Mouse (Mus musculus): ENCODE results near the gene Dgki. TPM values are rescaled to one million over a fixed set of nuclear protein-coding genes. Genes with fewer than 3 reads are reported as not detected.
A peak's percentile ranks its signal among the peaks of the same experiment; 100 is the strongest.

Gene Dgki
- polyA plus RNA-seq, 1 experiment from 2014 or later, result 1.0 TPM

GRCm38 (mm10) chr6:36929781-36930180 lies 370.2 kb downstream of the Dgki start:
- H3K4me3 ChIP-seq, result no peak overlapping the region
- H3K36me3 ChIP-seq (replicated peaks), result no peaks in the 10 kb centered on the region
- peaks cover 4% of the 10 kb centered on the region; the same call in 1 of the 2 replicates for H3K4me1 ChIP-seq
- H3K27ac ChIP-seq, result no peak overlapping the region
- no peaks in the 10 kb centered on the region for H3K9me3 ChIP-seq
- no peak for DNase-seq (ENCODE audit: extremely low spot score, low spot score)
- no peaks in the 10 kb centered on the region for H3K27me3 ChIP-seq (ENCODE audit: poor library complexity, severe bottlenecking)
- WGBS, result 88% methylated on average over 2 of the region's 2 CpGs

- 88% methylated on average over 4 of the region's 4 CpGs for WGBS
- Histone ChIP-seq H3K36me3 (replicated peaks) (no peaks in the 10 kb centered on the region), H3K27me3 (ENCODE audit: poor library complexity, severe bottlenecking) (no peaks in the 10 kb centered on the region)
Observed at GRCm38 (mm10) chr6:36926455-36926854, 373.5 kb downstream of the Dgki start.

GRCm38 (mm10) chr6:36922006-36922405 lies 378.0 kb downstream of the Dgki start:
- WGBS, result 90% methylated on average over 4 of the region's 4 CpGs
- H3K4me3 ChIP-seq, result no peak overlapping the region

More at GRCm38 (mm10) chr6:36926455-36926854, 373.5 kb downstream of the Dgki start:
- Histone ChIP-seq H3K9me3 (no peaks in the 10 kb centered on the region), H3K4me3 (no peak overlapping the region), H3K27ac (no peak overlapping the region), H3K4me1 (peaks cover 4% of the 10 kb centered on the region; the same call in 1 of the 2 replicates)
- no peak for DNase-seq (ENCODE audit: extremely low spot score, low spot score)

GRCm38 (mm10) chr6:36911586-36911985 lies 388.4 kb downstream of the Dgki start:
- peaks cover 8% of the 10 kb centered on the region; the same call in 1 of the 2 replicates for H3K27me3 ChIP-seq (ENCODE audit: poor library complexity, severe bottlenecking)
- peaks cover 19% of the 10 kb centered on the region for H3K4me1 ChIP-seq
- no peaks in the 10 kb centered on the region for H3K9me3 ChIP-seq
- 39% methylated on average over 6 of the region's 6 CpGs for WGBS
- H3K27ac ChIP-seq, result no peak overlapping the region
- no peaks in the 10 kb centered on the region for H3K36me3 ChIP-seq (replicated peaks)
- DNase-seq (ENCODE audit: extremely low spot score, low spot score), result no peak
- H3K4me3 ChIP-seq, result no peak overlapping the region

More at GRCm38 (mm10) chr6:36922006-36922405, 378.0 kb downstream of the Dgki start:
- H3K27me3 ChIP-seq (ENCODE audit: poor library complexity, severe bottlenecking), result no peaks in the 10 kb centered on the region
- H3K4me1 ChIP-seq, result no peaks in the 10 kb centered on the region
- H3K27ac ChIP-seq, result no peak overlapping the region
- DNase-seq (ENCODE audit: extremely low spot score, low spot score), result no peak
- H3K9me3 ChIP-seq, result no peaks in the 10 kb centered on the region
- H3K36me3 ChIP-seq (replicated peaks), result no peaks in the 10 kb centered on the region

- WGBS, result 92% methylated on average over 3 of the region's 3 CpGs
- Histone ChIP-seq H3K36me3 (replicated peaks) (no peaks in the 10 kb centered on the region), H3K27ac (no peak overlapping the region), H3K9me3 (no peaks in the 10 kb centered on the region), H3K4me1 (peaks cover 37% of the 10 kb centered on the region), H3K4me3 (no peak overlapping the region), H3K27me3 (ENCODE audit: poor library complexity, severe bottlenecking) (peaks cover 21% of the 10 kb centered on the region)
- no peak for DNase-seq (ENCODE audit: extremely low spot score, low spot score)
Observed at GRCm38 (mm10) chr6:36907191-36907590, 392.8 kb downstream of the Dgki start.

- no peak overlapping the region for H3K27ac ChIP-seq
- no peak overlapping the region for H3K4me3 ChIP-seq
- DNase-seq (ENCODE audit: extremely low spot score, low spot score), result no peak
- H3K27me3 ChIP-seq (ENCODE audit: poor library complexity, severe bottlenecking), result peaks cover 24% of the 10 kb centered on the region
- no peaks in the 10 kb centered on the region for H3K36me3 ChIP-seq (replicated peaks)
- H3K9me3 ChIP-seq, result no peaks in the 10 kb centered on the region
- 88% methylated on average over 3 of the region's 3 CpGs for WGBS
- peaks cover 27% of the 10 kb centered on the region for H3K4me1 ChIP-seq
Observed at GRCm38 (mm10) chr6:36905965-36906364, 394.0 kb downstream of the Dgki start.

- H3K4me1 ChIP-seq, result peaks cover 23% of the 10 kb centered on the region
- DNase-seq (ENCODE audit: extremely low spot score, low spot score), result no peak
- peaks cover 30% of the 10 kb centered on the region for H3K27me3 ChIP-seq (ENCODE audit: poor library complexity, severe bottlenecking)
- H3K9me3 ChIP-seq, result no peaks in the 10 kb centered on the region
- no peaks in the 10 kb centered on the region for H3K36me3 ChIP-seq (replicated peaks)
- 88% methylated on average over 5 of the region's 5 CpGs for WGBS
- H3K4me3 ChIP-seq, result no peak overlapping the region
- no peak overlapping the region for H3K27ac ChIP-seq
Observed at GRCm38 (mm10) chr6:36904911-36905310, 395.1 kb downstream of the Dgki start.

- H3K4me1 ChIP-seq, result peaks cover 33% of the 10 kb centered on the region
- H3K4me3 ChIP-seq, result no peak overlapping the region
- 24% methylated on average over 5 of the region's 5 CpGs for WGBS
- no peak overlapping the region for H3K27ac ChIP-seq
- H3K36me3 ChIP-seq (replicated peaks), result no peaks in the 10 kb centered on the region
- no peak for DNase-seq (ENCODE audit: extremely low spot score, low spot score)
- H3K9me3 ChIP-seq, result no peaks in the 10 kb centered on the region
- H3K27me3 ChIP-seq (ENCODE audit: poor library complexity, severe bottlenecking), result peaks cover 30% of the 10 kb centered on the region
Observed at GRCm38 (mm10) chr6:36903821-36904220, 396.2 kb downstream of the Dgki start.

GRCm38 (mm10) chr6:36903159-36903794 lies 396.7 kb downstream of the Dgki start:
- peak overlapping the region; percentile 64; the same call in 1 of the 2 replicates for H3K27ac ChIP-seq

GRCm38 (mm10) chr6:36899872-36900271 lies 400.1 kb downstream of the Dgki start:
- Histone ChIP-seq H3K27me3 (ENCODE audit: poor library complexity, severe bottlenecking) (peaks cover 39% of the 10 kb centered on the region), H3K36me3 (replicated peaks) (no peaks in the 10 kb centered on the region), H3K4me3 (no peak overlapping the region), H3K27ac (no peak overlapping the region), H3K9me3 (no peaks in the 10 kb centered on the region), H3K4me1 (peaks cover 33% of the 10 kb centered on the region)
- DNase-seq (ENCODE audit: extremely low spot score, low spot score), result no peak
- 72% methylated on average over 4 of the region's 4 CpGs for WGBS

More at GRCm38 (mm10) chr6:36903159-36903794, 396.7 kb downstream of the Dgki start:
- peaks cover 33% of the 10 kb centered on the region for H3K4me1 ChIP-seq
- WGBS, result 9% methylated on average over 8 of the region's 8 CpGs
- peaks cover 35% of the 10 kb centered on the region for H3K27me3 ChIP-seq (ENCODE audit: poor library complexity, severe bottlenecking)
- no peaks in the 10 kb centered on the region for H3K36me3 ChIP-seq (replicated peaks)
- H3K9me3 ChIP-seq, result no peaks in the 10 kb centered on the region
- no peak overlapping the region for H3K4me3 ChIP-seq
- peak; percentile 18 for DNase-seq (ENCODE audit: extremely low spot score, low spot score)

GRCm38 (mm10) chr6:36898412-36898811 lies 401.6 kb downstream of the Dgki start:
- H3K4me1 ChIP-seq, result peaks cover 23% of the 10 kb centered on the region
- H3K27ac ChIP-seq, result no peak overlapping the region
- no peak overlapping the region for H3K4me3 ChIP-seq
- DNase-seq (ENCODE audit: extremely low spot score, low spot score), result no peak
- 88% methylated on average over 6 of the region's 6 CpGs for WGBS
- H3K27me3 ChIP-seq (ENCODE audit: poor library complexity, severe bottlenecking), result peaks cover 36% of the 10 kb centered on the region
- no peaks in the 10 kb centered on the region for H3K36me3 ChIP-seq (replicated peaks)
- H3K9me3 ChIP-seq, result no peaks in the 10 kb centered on the region

- DNase-seq (ENCODE audit: extremely low spot score, low spot score), result no peak
- Histone ChIP-seq H3K27ac (no peak overlapping the region), H3K4me1 (peaks cover 16% of the 10 kb centered on the region), H3K4me3 (no peak overlapping the region), H3K36me3 (replicated peaks) (no peaks in the 10 kb centered on the region), H3K9me3 (no peaks in the 10 kb centered on the region), H3K27me3 (ENCODE audit: poor library complexity, severe bottlenecking) (peaks cover 39% of the 10 kb centered on the region)
- WGBS, result 77% methylated on average over 3 of the region's 3 CpGs
Observed at GRCm38 (mm10) chr6:36897616-36898149, 402.3 kb downstream of the Dgki start.

GRCm38 (mm10) chr6:36896656-36897055 lies 403.3 kb downstream of the Dgki start:
- Histone ChIP-seq H3K4me3 (no peak overlapping the region), H3K36me3 (replicated peaks) (no peaks in the 10 kb centered on the region), H3K4me1 (peaks cover 10% of the 10 kb centered on the region), H3K27ac (no peak overlapping the region), H3K9me3 (no peaks in the 10 kb centered on the region), H3K27me3 (ENCODE audit: poor library complexity, severe bottlenecking) (peaks cover 39% of the 10 kb centered on the region)
- WGBS, result 88% methylated on average over 2 of the region's 2 CpGs
- no peak for DNase-seq (ENCODE audit: extremely low spot score, low spot score)

Data from forebrain, embryonic 10.5 days (tissue).